Mouse (Mus musculus): ENCODE data around the gene Tuba1c.
"Not testable (repeated sequence)": the region's sequence is repeated elsewhere in the genome, so short reads cannot be mapped to it uniquely, and the experiment has no call there.

The Tuba1c gene

GRCm38 (mm10) chr15:99056332-99056731, 26.6 kb downstream of the Tuba1c start:
- DNase-seq (ENCODE audit: low spot score), result peak; percentile 67

- DNase-seq (ENCODE audit: low spot score), result no peak
Measured at GRCm38 (mm10) chr15:99065557-99066165, 36.0 kb downstream of the Tuba1c start.

- DNase-seq (ENCODE audit: low spot score), result no peak
Measured at GRCm38 (mm10) chr15:99071988-99072387, 42.3 kb downstream of the Tuba1c start.

- no peak for DNase-seq (ENCODE audit: low spot score)
Measured at GRCm38 (mm10) chr15:99074019-99074599, 44.4 kb downstream of the Tuba1c start, which contains the start of gene Troap. TSS of gene Troap (plus strand) at chr15:99074575.

GRCm38 (mm10) chr15:99074600-99075333, 45.1 kb downstream of the Tuba1c start:
- DNase-seq (ENCODE audit: low spot score), result peak; percentile 99

GRCm38 (mm10) chr15:99076011-99076410, 46.3 kb downstream of the Tuba1c start:
- not testable (repeated sequence) for DNase-seq (ENCODE audit: low spot score)

- DNase-seq (ENCODE audit: low spot score), result no peak
Measured at GRCm38 (mm10) chr15:99078181-99078910, 48.7 kb downstream of the Tuba1c start.

- DNase-seq (ENCODE audit: low spot score), result no peak
Measured at GRCm38 (mm10) chr15:99079804-99080203, 50.1 kb downstream of the Tuba1c start.

GRCm38 (mm10) chr15:99082322-99082721, 52.6 kb downstream of the Tuba1c start:
- DNase-seq (ENCODE audit: low spot score), result no peak

GRCm38 (mm10) chr15:99082840-99083239, 53.1 kb downstream of the Tuba1c start:
- no peak for DNase-seq (ENCODE audit: low spot score)

- peak; percentile 70 for DNase-seq (ENCODE audit: low spot score)
Measured at GRCm38 (mm10) chr15:99083258-99083657, 53.6 kb downstream of the Tuba1c start.

- peak; percentile 51 for DNase-seq (ENCODE audit: low spot score)
Measured at GRCm38 (mm10) chr15:99083867-99084557, 54.3 kb downstream of the Tuba1c start.

- DNase-seq (ENCODE audit: low spot score), result no peak
Measured at GRCm38 (mm10) chr15:99084618-99085017, 54.9 kb downstream of the Tuba1c start.

- DNase-seq (ENCODE audit: low spot score), result no peak
Measured at GRCm38 (mm10) chr15:99085997-99086396, 56.3 kb downstream of the Tuba1c start.

GRCm38 (mm10) chr15:99087253-99088075, 57.8 kb downstream of the Tuba1c start, which contains the start of gene C1ql4:
TSS of gene C1ql4 (minus strand) at chr15:99087817.
- DNase-seq (ENCODE audit: low spot score), result peak; percentile 49
